Mouse (Mus musculus) embryonic fibroblast, embryonic 13.5 days (primary cell): ENCODE measurements around the gene Klhl5.

Source experiments
- CTCF ChIP-seq: IDR thresholded peaks from 2 replicates; pipeline ENCODE4 v1.5.1; 2011; ENCODE audit warnings: mild to moderate bottlenecking, control low read depth, low read length, moderate library complexity, borderline replicate concordance; ENCODE audit not compliant: insufficient read depth
- POLR2A ChIP-seq: IDR thresholded peaks from 2 replicates; pipeline ENCODE4 v1.6.1; 2011; ENCODE audit warnings: low read depth, mild to moderate bottlenecking, control low read depth, low read length, moderate library complexity

GRCm38 (mm10) chr5:65081836-65082235 is 25.5 kb upstream of the Klhl5 start:
- no peak for TF ChIP-seq CTCF
- no peak for TF ChIP-seq POLR2A
